Mouse (Mus musculus) heart, embryonic 12.5 days (tissue): ENCODE results near the gene Cyp39a1. TPM values are rescaled to one million over a fixed set of nuclear protein-coding genes. Genes with fewer than 3 reads are reported as not detected.

Source experiments
- ATAC-seq: fragments of 200-750 bp; cut with Nextera tagmentation; 2 replicates; pipeline ENCODE4 v1.8.0; 2017; ENCODE audit warnings: moderate TSS enrichment, moderate library complexity; ENCODE audit not compliant: insufficient number of reproducible peaks, low FRiP score
- H3K27ac ChIP-seq: fragments of 300-500 bp; sonication (generic); 2 replicates; pipeline ENCODE4 v1.5.1; 2016; ENCODE audit warnings: mild to moderate bottlenecking, moderate library complexity; ENCODE audit not compliant: poor library complexity, severe bottlenecking
- H3K27me3 ChIP-seq: fragments of 300-500 bp; sonication (generic); replicated peaks from 2 replicates; pipeline ENCODE4 v1.6.1; 2016; ENCODE audit warnings: mild to moderate bottlenecking, moderate library complexity
- H3K36me3 ChIP-seq: fragments of 300-500 bp; sonication (generic); 2 replicates; pipeline ENCODE4 v1.6.1; 2016; ENCODE audit warnings: mild to moderate bottlenecking, moderate library complexity
- H3K4me1 ChIP-seq: fragments of 300-500 bp; sonication (generic); replicated peaks from 2 replicates; pipeline ENCODE4 v1.6.1; 2016; ENCODE audit warnings: mild to moderate bottlenecking
- H3K4me2 ChIP-seq: fragments of 300-500 bp; sonication (generic); 2 replicates; pipeline ENCODE4 v1.6.1; 2016; ENCODE audit warnings: mild to moderate bottlenecking, moderate library complexity
- H3K4me3 ChIP-seq: fragments of 300-500 bp; sonication (generic); 2 replicates; pipeline ENCODE4 v1.5.1; 2016; ENCODE audit warnings: mild to moderate bottlenecking
- H3K9ac ChIP-seq: fragments of 300-500 bp; sonication (generic); 2 replicates; pipeline ENCODE4 v1.6.1; 2016; ENCODE audit warnings: mild to moderate bottlenecking, moderate library complexity
- H3K9me3 ChIP-seq: fragments of 300-500 bp; sonication (generic); replicated peaks from 2 replicates; pipeline ENCODE4 v1.6.1; 2016; ENCODE audit warnings: mild to moderate bottlenecking, moderate library complexity
- WGBS: fragments of 180-500 bp; shearing (Covaris S2); methylation state at CpG from one replicate; pipeline ENCODE4 v1.1.7; 2016; 5-methylcytosine and 5-hydroxymethylcytosine counted together
- polyA plus RNA-seq: library from polyadenylated mRNA; unstranded; fragments of >200 nt; fragmentation: Nextera tagmentation; extraction: Ambion mirVana; gene quantifications from 2 replicates; pipeline ENCODE4 v1.2.1, GENCODE M21; 2016

Gene Cyp39a1
- 34.7 and 35.5 TPM in 2 replicates for polyA plus RNA-seq

DNA sequence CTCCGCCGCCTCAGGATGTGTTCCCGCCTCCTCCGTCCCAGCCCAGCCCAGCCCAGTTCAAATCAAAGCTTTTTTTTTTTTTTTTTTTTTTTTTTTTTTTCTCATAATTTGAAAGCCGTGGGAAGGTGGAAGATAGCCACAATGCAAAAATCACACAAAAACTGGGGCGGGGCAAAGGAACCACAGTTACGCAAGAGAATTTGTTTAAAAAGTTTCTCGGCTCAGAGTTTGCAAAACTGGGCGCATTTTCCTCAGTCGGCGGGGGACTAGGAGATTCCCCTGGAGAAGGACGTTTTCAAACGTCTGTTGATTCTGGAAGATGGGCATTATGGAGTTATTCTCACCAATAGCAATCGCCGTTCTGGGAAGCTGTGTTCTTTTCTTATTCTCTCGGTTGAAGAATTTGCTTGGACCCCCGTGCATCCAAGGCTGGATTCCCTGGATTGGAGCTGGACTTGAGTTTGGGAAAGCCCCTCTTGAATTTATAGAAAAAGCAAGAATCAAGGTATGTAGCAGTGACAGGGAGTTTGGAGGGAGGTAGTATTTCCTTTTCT lies at the start of gene Cyp39a1:
TSS of gene Cyp39a1 (plus strand) at position 136 of the 554 bp plus-strand sequence.
- under 1% methylated on average over 17 of the region's 17 CpGs for WGBS
- peaks cover 15% of the 10 kb centered on the region for H3K4me1 ChIP-seq
- H3K9ac ChIP-seq: peak within 1 kb of the TSS; percentile 82
- peaks cover 3% of the 10 kb centered on the region; the same call in 1 of the 2 replicates for H3K36me3 ChIP-seq
- peak within 1 kb of the TSS; percentile 87 for H3K4me2 ChIP-seq
- H3K27ac ChIP-seq: 0 out of 2 replicates have a peak within 1 kb of the TSS, but pooled peaks have one; percentile 33
- H3K4me3 ChIP-seq: peak within 1 kb of the TSS; percentile 85
- H3K27me3 ChIP-seq: no peaks in the 10 kb centered on the region
- no peaks in the 10 kb centered on the region for H3K9me3 ChIP-seq
- ATAC-seq: no peak

DNA sequence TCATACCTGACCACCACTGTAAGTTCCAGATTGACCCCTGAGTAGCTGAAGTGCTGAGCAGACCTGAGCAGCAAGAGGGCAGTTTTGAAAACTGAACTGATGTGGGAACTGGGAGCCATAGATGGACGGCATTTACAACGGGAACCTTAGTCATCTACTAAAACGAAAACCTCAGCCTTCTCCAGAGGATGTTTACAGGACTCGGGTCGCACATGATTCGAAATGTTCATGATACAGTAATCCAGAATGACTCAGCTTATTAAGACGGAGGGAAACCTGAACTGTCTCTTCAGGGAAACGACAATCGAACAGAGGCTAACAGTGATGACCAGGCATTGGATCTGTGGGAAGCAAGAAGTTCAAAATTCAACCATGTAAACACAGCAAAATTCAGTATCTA lies 48.1 kb upstream of the Cyp39a1 start:
- H3K36me3 ChIP-seq: no peaks in the 10 kb centered on the region
- no peak overlapping the region for H3K9ac ChIP-seq
- H3K27me3 ChIP-seq: no peaks in the 10 kb centered on the region
- H3K27ac ChIP-seq: no peak overlapping the region
- peaks cover 3% of the 10 kb centered on the region; the same call in 1 of the 2 replicates for H3K9me3 ChIP-seq
- WGBS: 89% methylated on average over 9 of the region's 9 CpGs
- H3K4me1 ChIP-seq: no peaks in the 10 kb centered on the region
- ATAC-seq: no peak
- no peak overlapping the region for H3K4me2 ChIP-seq
- no peak overlapping the region for H3K4me3 ChIP-seq

DNA sequence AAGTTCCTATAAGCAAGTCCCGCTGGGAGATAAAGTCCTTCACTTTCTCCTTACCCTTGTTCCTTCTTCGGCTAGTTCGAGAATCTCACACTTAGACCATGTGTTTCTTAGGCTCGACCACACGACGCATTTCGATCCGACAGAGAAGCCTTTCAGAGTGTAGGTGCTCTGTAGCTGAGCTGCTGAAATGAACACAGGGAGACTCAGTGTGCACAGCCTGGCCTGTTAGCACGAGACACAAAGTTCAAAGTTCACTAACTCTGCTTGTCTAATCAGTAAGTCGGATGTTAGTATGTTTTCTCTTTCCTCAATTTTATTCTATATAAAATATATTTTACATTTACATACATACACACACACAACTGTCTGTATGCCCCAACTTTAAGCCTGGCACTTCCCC lies 45.1 kb upstream of the Cyp39a1 start:
- no peak for ATAC-seq
- no peak overlapping the region for H3K4me3 ChIP-seq
- H3K36me3 ChIP-seq: no peaks in the 10 kb centered on the region
- no peaks in the 10 kb centered on the region for H3K4me1 ChIP-seq
- H3K4me2 ChIP-seq: no peak overlapping the region
- H3K27ac ChIP-seq: no peak overlapping the region
- no peak overlapping the region for H3K9ac ChIP-seq
- peaks cover 4% of the 10 kb centered on the region; the same call in 1 of the 2 replicates for H3K9me3 ChIP-seq
- 82% methylated on average over 10 of the region's 10 CpGs for WGBS
- peaks cover 4% of the 10 kb centered on the region; the same call in 1 of the 2 replicates for H3K27me3 ChIP-seq

DNA sequence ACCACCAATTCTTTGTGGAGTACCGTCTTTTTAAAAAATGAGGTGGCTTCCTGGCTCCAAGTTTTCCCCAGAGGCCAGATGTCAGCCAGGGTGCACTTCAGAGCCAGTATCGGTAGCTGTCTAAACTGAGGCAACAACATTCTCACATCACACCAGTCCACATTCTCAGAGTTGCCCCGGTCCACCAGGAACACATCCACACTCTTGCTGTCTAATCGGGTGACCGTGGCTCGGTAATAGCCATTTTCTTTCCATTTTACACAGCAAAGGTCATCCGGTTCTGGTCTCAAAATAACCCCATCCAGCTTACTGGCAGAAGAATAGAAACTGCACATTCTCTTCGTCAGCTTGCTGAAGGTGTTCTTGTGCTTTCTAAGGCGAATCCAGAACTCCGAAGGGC lies 39.0 kb upstream of the Cyp39a1 start:
- peaks cover 49% of the 10 kb centered on the region for H3K27me3 ChIP-seq
- H3K4me3 ChIP-seq: no peak overlapping the region
- ATAC-seq: no peak
- H3K9me3 ChIP-seq: peaks cover 11% of the 10 kb centered on the region; the same call in 1 of the 2 replicates
- no peak overlapping the region for H3K27ac ChIP-seq
- H3K36me3 ChIP-seq: no peaks in the 10 kb centered on the region
- H3K9ac ChIP-seq: no peak overlapping the region
- no peak overlapping the region for H3K4me2 ChIP-seq
- 82% methylated on average over 10 of the region's 10 CpGs for WGBS
- peaks cover 16% of the 10 kb centered on the region for H3K4me1 ChIP-seq

DNA sequence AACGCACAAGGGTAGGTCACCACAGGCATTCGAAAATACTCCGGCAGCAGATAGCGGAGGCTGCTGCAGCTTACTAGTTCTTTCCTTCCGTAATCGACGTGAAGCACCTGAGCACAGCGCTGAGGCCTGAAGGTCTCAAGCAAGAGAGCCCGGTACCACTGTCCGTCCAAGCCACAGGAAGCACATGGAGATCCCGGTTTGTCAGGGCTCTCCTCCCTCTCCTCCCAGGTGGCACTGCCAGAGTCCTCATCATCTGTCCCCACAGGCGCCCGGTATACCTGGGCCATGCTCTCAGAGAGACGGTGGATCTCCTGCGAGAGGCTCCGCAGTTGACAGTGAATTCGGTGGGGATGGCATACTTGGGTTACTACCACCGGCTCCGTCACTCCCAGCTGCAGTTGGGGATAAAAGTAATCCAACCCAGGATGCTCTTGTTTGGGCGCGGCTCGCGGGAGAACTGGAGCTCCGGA lies 38.2 kb upstream of the Cyp39a1 start:
- Histone ChIP-seq H3K36me3 (no peaks in the 10 kb centered on the region), H3K27me3 (peaks cover 49% of the 10 kb centered on the region), H3K9me3 (peaks cover 11% of the 10 kb centered on the region; the same call in 1 of the 2 replicates), H3K4me1 (peaks cover 16% of the 10 kb centered on the region), H3K4me3 (peak overlapping the region; percentile 48), H3K27ac (no peak overlapping the region), H3K4me2 (peak overlapping the region; percentile 84), H3K9ac (no peak overlapping the region)
- WGBS: 20% methylated on average over 24 of the region's 24 CpGs
- no peak for ATAC-seq

DNA sequence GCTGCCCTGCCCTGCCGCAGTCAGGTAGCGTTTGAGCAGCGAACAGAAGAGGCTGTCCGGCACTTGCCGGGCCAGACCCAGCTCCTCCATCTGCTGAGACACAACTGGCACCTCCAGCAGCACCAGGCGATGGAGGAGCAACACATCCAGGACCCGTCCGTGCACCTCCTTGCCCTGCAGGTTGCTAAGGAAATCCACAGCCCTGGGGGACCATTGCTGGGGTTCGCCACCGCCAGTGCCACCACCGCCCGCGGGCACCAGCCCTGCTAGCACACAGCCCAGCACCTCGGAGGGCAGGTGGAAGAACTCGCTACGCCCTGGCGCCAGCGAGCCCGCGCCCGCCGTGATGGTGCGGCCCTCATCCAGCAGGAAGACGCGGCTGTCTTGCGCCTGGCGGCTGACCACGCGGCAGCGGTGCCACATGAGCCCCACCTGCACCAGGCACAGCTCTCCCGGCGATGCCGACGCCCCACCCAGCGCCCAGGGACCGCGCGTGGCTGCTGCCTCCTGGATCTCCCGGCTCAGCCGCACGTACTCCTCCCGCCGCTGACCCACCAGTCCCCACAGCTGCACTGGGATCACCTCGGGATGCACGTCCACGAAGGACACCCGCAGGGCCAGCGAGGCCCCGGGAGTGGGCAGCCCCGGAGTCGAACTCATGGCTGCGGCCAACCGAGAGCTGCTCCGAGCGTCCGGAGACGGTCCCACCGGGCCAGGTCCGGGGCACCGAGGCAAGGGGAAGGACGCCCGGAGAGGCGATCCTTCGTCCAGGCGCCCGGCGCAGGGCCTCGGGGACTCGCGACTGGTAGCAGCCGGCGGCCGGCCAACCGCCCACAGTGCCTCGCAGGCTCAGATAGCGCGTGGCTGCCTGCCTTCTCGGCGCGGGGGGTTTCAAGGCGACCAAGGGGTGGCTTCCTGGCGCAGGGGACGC lies 37.5 kb upstream of the Cyp39a1 start, which contains the start of gene Tdrd6:
TSS of gene Tdrd6 (minus strand) at position 804 of the 931 bp plus-strand sequence.
- H3K4me3 ChIP-seq: peak within 1 kb of the TSS; percentile 48
- peak within 1 kb of the TSS; percentile 84 for H3K4me2 ChIP-seq
- H3K36me3 ChIP-seq: no peaks in the 10 kb centered on the region
- ATAC-seq: peak; percentile 51; the same call in 1 of the 2 replicates
- 4% methylated on average over 82 of the region's 83 CpGs for WGBS
- peaks cover 49% of the 10 kb centered on the region for H3K27me3 ChIP-seq
- H3K4me1 ChIP-seq: peaks cover 16% of the 10 kb centered on the region
- no peak within 1 kb of the TSS for H3K27ac ChIP-seq
- H3K9me3 ChIP-seq: peaks cover 11% of the 10 kb centered on the region; the same call in 1 of the 2 replicates
- H3K9ac ChIP-seq: peak within 1 kb of the TSS; percentile 72

DNA sequence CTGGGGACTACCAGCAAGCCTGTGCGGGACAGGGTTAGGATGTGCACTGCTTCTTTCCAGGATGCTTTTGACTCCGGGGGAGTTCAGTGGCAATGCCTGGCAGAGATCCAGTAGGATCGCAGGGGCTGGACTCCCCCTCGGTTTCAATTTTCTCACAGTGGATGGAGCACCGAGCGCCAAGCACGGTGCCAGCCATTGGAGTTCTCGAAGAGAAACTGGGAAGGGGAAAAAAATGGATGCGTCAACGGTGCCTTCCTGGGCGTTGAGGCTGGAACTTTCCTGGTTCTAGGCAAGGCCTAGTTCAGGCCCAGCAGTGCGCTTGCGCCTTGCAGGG lies 36.8 kb upstream of the Cyp39a1 start:
- H3K27ac ChIP-seq: no peak overlapping the region
- peak overlapping the region; percentile 84 for H3K4me2 ChIP-seq
- H3K9me3 ChIP-seq: peaks cover 11% of the 10 kb centered on the region; the same call in 1 of the 2 replicates
- peak overlapping the region; percentile 48 for H3K4me3 ChIP-seq
- no peak; the same call in 1 of the 2 replicates for ATAC-seq
- peaks cover 16% of the 10 kb centered on the region for H3K4me1 ChIP-seq
- H3K36me3 ChIP-seq: no peaks in the 10 kb centered on the region
- H3K9ac ChIP-seq: peak overlapping the region; percentile 72; the same call in 1 of the 2 replicates
- WGBS: 38% methylated on average over 13 of the region's 13 CpGs
- peaks cover 49% of the 10 kb centered on the region for H3K27me3 ChIP-seq

DNA sequence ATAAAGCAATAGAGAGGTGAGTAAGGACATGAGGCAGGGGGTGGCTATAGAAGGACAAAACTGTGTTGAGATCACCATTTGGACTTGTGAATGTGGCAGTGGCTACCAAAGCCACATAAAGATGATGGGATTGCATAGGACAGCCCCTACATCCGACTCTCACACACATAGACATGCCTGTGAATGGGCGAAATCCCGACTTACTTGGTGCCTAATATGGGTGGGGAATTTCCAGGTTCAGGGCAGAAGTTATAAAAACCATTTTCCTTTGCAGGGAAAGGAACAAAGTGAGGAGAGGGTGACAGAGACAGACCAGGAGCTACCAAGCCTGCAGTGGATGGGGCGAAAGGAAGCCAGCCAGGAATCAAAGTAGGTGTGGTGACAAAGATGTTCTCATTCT lies 30.1 kb upstream of the Cyp39a1 start:
- Histone ChIP-seq H3K4me1 (no peaks in the 10 kb centered on the region), H3K27ac (no peak overlapping the region), H3K4me2 (no peak overlapping the region), H3K4me3 (no peak overlapping the region), H3K36me3 (0 out of 2 replicates have a peak, but pooled peaks cover 2% of the 10 kb centered on the region), H3K9me3 (peaks cover 6% of the 10 kb centered on the region), H3K9ac (no peak overlapping the region), H3K27me3 (no peaks in the 10 kb centered on the region; the same call in 1 of the 2 replicates)
- ATAC-seq: no peak
- 82% methylated on average over 4 of the region's 4 CpGs for WGBS

DNA sequence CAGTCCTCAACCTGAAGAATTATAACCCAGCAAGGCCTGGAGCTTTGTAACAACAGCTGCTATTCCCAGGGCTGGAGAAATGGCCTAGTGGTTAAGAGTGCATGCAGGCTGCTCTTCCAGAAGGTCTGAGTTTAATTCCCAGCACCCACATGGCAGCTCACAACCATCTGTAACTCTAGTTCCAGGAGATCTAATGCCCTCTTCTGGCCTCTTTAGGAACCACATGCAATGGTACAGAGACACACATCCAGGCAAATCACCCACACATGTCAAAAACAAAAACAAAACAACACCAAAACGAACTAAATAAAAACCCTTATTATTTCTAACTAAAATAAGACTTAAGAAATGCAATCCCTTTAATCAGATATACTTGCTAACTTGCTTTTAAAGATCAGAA lies 26.4 kb upstream of the Cyp39a1 start:
- no peak for ATAC-seq
- peaks cover 6% of the 10 kb centered on the region for H3K9me3 ChIP-seq
- peaks cover 15% of the 10 kb centered on the region for H3K4me1 ChIP-seq
- H3K4me3 ChIP-seq: no peak overlapping the region
- WGBS: 75% methylated on average over 1 of the region's 1 CpGs
- no peak overlapping the region for H3K27ac ChIP-seq
- H3K27me3 ChIP-seq: no peaks in the 10 kb centered on the region
- no peak overlapping the region for H3K4me2 ChIP-seq
- 0 out of 2 replicates have a peak, but pooled peaks cover 2% of the 10 kb centered on the region for H3K36me3 ChIP-seq
- no peak overlapping the region for H3K9ac ChIP-seq

DNA sequence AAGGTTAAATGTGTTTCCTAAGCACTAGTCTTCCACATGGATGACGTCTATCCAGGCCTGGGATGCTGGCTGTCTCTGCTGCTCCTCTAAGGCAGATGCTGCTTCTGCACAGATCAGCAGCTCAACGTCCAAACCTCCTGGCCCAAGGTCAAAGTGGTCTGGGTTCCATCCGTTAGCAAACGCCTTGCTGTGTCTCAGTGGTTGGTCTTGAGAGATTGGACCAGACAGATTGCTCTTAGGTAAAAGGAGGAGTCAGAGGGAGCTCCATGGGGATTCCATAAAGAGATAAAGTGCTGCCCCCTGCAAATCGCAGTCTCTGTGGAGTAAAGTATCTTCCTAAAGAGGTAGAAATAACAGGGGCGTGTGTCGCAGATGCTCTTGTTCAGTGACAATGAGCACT lies 24.0 kb upstream of the Cyp39a1 start:
- H3K27me3 ChIP-seq: no peaks in the 10 kb centered on the region
- 0 out of 2 replicates have a peak, but pooled peaks cover 2% of the 10 kb centered on the region for H3K36me3 ChIP-seq
- peaks cover 2% of the 10 kb centered on the region; the same call in 1 of the 2 replicates for H3K9me3 ChIP-seq
- H3K4me3 ChIP-seq: no peak overlapping the region
- H3K4me2 ChIP-seq: no peak overlapping the region
- H3K9ac ChIP-seq: no peak overlapping the region
- ATAC-seq: no peak
- H3K27ac ChIP-seq: no peak overlapping the region
- H3K4me1 ChIP-seq: peaks cover 29% of the 10 kb centered on the region
- WGBS: 44% methylated on average over 7 of the region's 7 CpGs

DNA sequence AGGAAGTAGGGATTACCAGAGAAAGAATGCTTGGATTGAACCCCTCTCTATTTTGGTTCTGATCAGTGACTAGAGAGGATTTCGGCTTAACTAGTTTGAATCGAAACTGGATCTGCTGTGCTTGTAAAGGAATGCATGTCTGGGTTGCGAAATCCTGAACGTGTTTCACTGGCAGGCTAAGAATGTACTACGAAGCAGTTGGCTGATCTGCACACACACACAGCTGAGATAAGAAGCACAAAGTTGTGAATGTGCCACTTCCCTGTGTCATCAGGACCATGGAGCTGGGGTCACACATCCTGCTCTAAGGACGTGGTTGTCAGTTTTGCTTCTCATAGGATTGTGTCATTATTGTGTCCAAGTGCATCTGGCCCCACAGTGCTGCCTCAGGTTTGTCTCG lies 22.9 kb upstream of the Cyp39a1 start:
- peak; percentile 60; the same call in 1 of the 2 replicates for ATAC-seq
- H3K4me3 ChIP-seq: no peak overlapping the region
- H3K4me2 ChIP-seq: peak overlapping the region; percentile 2; the same call in 1 of the 2 replicates
- 19% methylated on average over 7 of the region's 7 CpGs for WGBS
- H3K27me3 ChIP-seq: no peaks in the 10 kb centered on the region
- H3K9me3 ChIP-seq: peaks cover 2% of the 10 kb centered on the region; the same call in 1 of the 2 replicates
- H3K36me3 ChIP-seq: peaks cover 2% of the 10 kb centered on the region; the same call in 1 of the 2 replicates
- H3K27ac ChIP-seq: no peak overlapping the region
- H3K4me1 ChIP-seq: peaks cover 31% of the 10 kb centered on the region
- H3K9ac ChIP-seq: no peak overlapping the region
